Mouse (Mus musculus) megakaryocyte, embryonic 14.5 days (primary cell): Measurements from ENCODE around the gene Hacl1.

Experiments used
- FLI1 ChIP-seq: IDR thresholded peaks from 2 replicates; pipeline ENCODE4 v1.6.1; 2012; ENCODE audit warnings: low read length, inconsistent platforms, mixed read lengths
- GATA1 ChIP-seq: IDR thresholded peaks from 3 replicates; pipeline ENCODE4 v1.6.1; 2012; ENCODE audit warnings: mixed read lengths, low read length, inconsistent platforms, borderline replicate concordance

DNA sequence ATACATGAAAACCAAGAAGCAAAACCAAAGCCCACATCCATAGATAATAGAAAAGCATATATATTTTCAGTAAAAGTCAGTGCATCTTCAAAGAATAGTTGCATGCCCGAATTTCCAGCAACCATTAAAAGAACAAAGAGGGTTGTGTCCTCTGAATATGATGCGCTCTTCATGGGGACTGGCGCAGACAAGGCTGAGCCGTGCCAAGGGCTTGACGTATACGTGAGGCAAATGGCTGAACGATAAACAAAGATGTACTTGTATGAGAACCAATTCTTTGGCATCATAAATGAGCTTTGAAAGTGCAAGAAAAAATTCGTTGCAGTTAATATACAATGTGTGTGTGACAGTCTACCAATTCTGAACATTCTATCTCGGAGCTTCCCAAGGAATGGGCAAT lies 40.2 kb upstream of the Hacl1 start:
- TF ChIP-seq GATA1 (no peak), FLI1 (no peak)
